Mouse (Mus musculus) small intestine, adult 2 months (tissue): ENCODE data around the gene Fam3c. TPM values are rescaled to one million over a fixed set of nuclear protein-coding genes. Genes with fewer than 3 reads are reported as not detected.

Source experiments
- H3K27ac ChIP-seq: fragments of 200-500 bp; 2 replicates; pipeline ENCODE4 v1.5.1; 2012; ENCODE audit warnings: low read depth, low read length, control low read depth, inconsistent platforms; ENCODE audit not compliant: insufficient read depth
- H3K27me3 ChIP-seq: fragments of 200-500 bp; 2 replicates; pipeline ENCODE4 v1.6.1; 2012; ENCODE audit warnings: mild to moderate bottlenecking, moderate library complexity, low read length, inconsistent platforms; ENCODE audit not compliant: control insufficient read depth, insufficient read depth
- H3K36me3 ChIP-seq: fragments of 200-500 bp; 2 replicates; pipeline ENCODE4 v1.6.1; 2012; ENCODE audit warnings: mild to moderate bottlenecking, low read length, control low read depth, inconsistent platforms; ENCODE audit not compliant: control insufficient read depth, insufficient read depth
- H3K4me1 ChIP-seq: fragments of 200-500 bp; 2 replicates; pipeline ENCODE4 v1.6.1; 2012; ENCODE audit warnings: low read length, inconsistent platforms, mixed read lengths; ENCODE audit not compliant: control insufficient read depth, insufficient read depth, insufficient read length
- H3K4me3 ChIP-seq: fragments of 200-500 bp; 2 replicates; pipeline ENCODE4 v1.5.1; 2012; ENCODE audit warnings: low read depth, mild to moderate bottlenecking, control low read depth, inconsistent platforms, low read length, moderate library complexity
- CTCF ChIP-seq: fragments of 200-500 bp; IDR thresholded peaks from 2 replicates; pipeline ENCODE4 v1.5.1; 2012; ENCODE audit warnings: low read depth, mild to moderate bottlenecking, control low read depth, inconsistent platforms, low read length, moderate library complexity, mixed read lengths; ENCODE audit not compliant: insufficient replicate concordance, insufficient read length; ENCODE audit errors: extremely low read depth
- POLR2A ChIP-seq: fragments of 200-500 bp; IDR thresholded peaks from 2 replicates; pipeline ENCODE4 v1.6.1; 2012; ENCODE audit warnings: low read depth, mild to moderate bottlenecking, control low read depth, inconsistent platforms, low read length, moderate library complexity
- WGBS: fragments of 180-500 bp; shearing (Covaris S2); methylation state at CpG from one replicate; pipeline ENCODE4 v1.1.7; 2018; 5-methylcytosine and 5-hydroxymethylcytosine counted together
- polyA plus RNA-seq: library from polyadenylated mRNA; depleted of rRNA; stranded (reverse); fragments of >200 nt; gene quantifications from 2 replicates; pipeline ENCODE4 v1.2.3, GENCODE M21; 2012; rRNA removed

Fam3c gene
- polyA plus RNA-seq, 1 experiment = 4.3 TPM

DNA sequence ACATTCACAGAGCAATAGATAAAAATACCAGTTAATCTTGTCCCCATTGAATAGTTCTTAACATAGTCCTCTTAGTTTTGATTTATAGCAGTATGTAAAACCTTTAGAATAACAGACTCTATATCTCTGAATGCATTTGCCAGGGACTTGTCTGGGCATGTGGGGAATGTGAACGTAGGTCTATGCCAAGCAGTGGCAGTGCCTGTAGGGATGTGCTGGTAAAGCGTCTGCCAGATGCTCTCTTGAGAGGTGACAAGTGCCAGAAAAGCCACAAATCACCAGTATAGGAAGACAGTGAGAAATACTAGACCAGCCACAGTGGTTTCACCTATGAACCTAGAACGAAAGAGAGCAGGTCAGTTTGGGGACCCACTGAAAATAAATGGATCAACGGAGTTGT, 93.5 kb downstream of the Fam3c start:
- no peaks in the 10 kb centered on the region for H3K27me3 ChIP-seq
- H3K4me3 ChIP-seq = no peak overlapping the region
- H3K36me3 ChIP-seq = no peaks in the 10 kb centered on the region
- no peak overlapping the region for H3K27ac ChIP-seq
- TF ChIP-seq POLR2A (no peak), CTCF (no peak)
- 82% methylated on average over 4 of the region's 4 CpGs for whole genome bisulfite sequencing
- H3K4me1 ChIP-seq = peaks cover 2% of the 10 kb centered on the region; the same call in 1 of the 2 replicates

DNA sequence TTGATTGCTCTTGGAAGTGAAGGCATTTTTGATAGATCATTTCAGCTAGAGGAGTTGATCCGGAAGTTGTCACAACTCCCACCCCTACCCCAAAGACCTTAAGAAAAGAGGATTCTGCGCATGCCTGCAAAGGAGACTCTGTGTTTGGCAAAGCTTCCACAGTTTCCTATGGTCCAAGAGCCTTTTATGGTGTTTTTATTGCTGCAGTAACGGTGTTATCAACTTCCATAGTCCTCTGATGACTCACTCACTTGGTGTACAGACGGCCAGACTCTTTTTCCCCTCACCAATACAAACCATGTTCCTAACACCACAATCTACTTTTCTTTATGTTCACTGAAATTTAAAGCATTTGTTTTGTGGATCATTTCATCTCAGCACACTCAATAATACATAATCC, 97.3 kb downstream of the Fam3c start:
- H3K4me3 ChIP-seq = no peak overlapping the region
- H3K27me3 ChIP-seq = no peaks in the 10 kb centered on the region
- TF ChIP-seq POLR2A (no peak), CTCF (no peak)
- H3K27ac ChIP-seq = no peak overlapping the region
- H3K36me3 ChIP-seq = no peaks in the 10 kb centered on the region
- peaks cover 2% of the 10 kb centered on the region; the same call in 1 of the 2 replicates for H3K4me1 ChIP-seq
- 24% methylated on average over 4 of the region's 4 CpGs for WGBS

Other genes with a start within 250 kb of the Fam3c start
- not detected in 2 replicates for gene Wnt16, start 68.0 kb downstream of the Fam3c start, polyA plus RNA-seq